Mouse (Mus musculus): ENCODE measurements around the gene Pvrig. TPM values are rescaled to one million over a fixed set of nuclear protein-coding genes. Genes with fewer than 3 reads are reported as not detected.

The Pvrig gene
- polyA plus RNA-seq, 1 experiment: not detected

Other genes starting within 250 kb of the Pvrig start
- gene Zscan21, start 225.1 kb upstream of the Pvrig start, polyA plus RNA-seq (2011; ENCODE audit: insufficient read depth, insufficient read length, low read depth, missing spikeins): 27.3 and 29.2 TPM in 2 replicates
- 10.0 and 12.4 TPM in 2 replicates for gene Zfp113, start 186.2 kb upstream of the Pvrig start, polyA plus RNA-seq (2011; ENCODE audit: insufficient read depth, insufficient read length, low read depth, missing spikeins)
- gene Cops6, start 180.9 kb upstream of the Pvrig start, polyA plus RNA-seq (2011; ENCODE audit: insufficient read depth, insufficient read length, low read depth, missing spikeins): 121 and 122 TPM in 2 replicates
- 11.4 and 14.7 TPM in 2 replicates for gene Ap4m1, start 170.0 kb upstream of the Pvrig start, polyA plus RNA-seq (2011; ENCODE audit: insufficient read depth, insufficient read length, low read depth, missing spikeins)
- 298 and 304 TPM in 2 replicates for gene Mcm7, start 169.5 kb upstream of the Pvrig start, polyA plus RNA-seq (2011; ENCODE audit: insufficient read depth, insufficient read length, low read depth, missing spikeins)
- 51.6 and 55.4 TPM in 2 replicates for gene Taf6, start 154.5 kb upstream of the Pvrig start, polyA plus RNA-seq (2011; ENCODE audit: insufficient read depth, insufficient read length, low read depth, missing spikeins)
- 22.7 and 24.3 TPM in 2 replicates for gene Cnpy4, start 154.5 kb upstream of the Pvrig start, polyA plus RNA-seq (2011; ENCODE audit: insufficient read depth, insufficient read length, low read depth, missing spikeins)
- gene Mblac1, start 147.6 kb upstream of the Pvrig start, polyA plus RNA-seq (2011; ENCODE audit: insufficient read depth, insufficient read length, low read depth, missing spikeins): 0.68 and 1.4 TPM in 2 replicates
- gene Nxpe5, start 116.1 kb upstream of the Pvrig start, polyA plus RNA-seq (2011; ENCODE audit: insufficient read depth, insufficient read length, low read depth, missing spikeins): not detected in 2 replicates
- gene Lamtor4, start 86.5 kb upstream of the Pvrig start, polyA plus RNA-seq (2011; ENCODE audit: insufficient read depth, insufficient read length, low read depth, missing spikeins): 21.1 and 24.3 TPM in 2 replicates
- gene BC037034, start 77.9 kb upstream of the Pvrig start, polyA plus RNA-seq (2011; ENCODE audit: insufficient read depth, insufficient read length, low read depth, missing spikeins): 14.7 and 16.6 TPM in 2 replicates
- gene Gal3st4, start 69.1 kb upstream of the Pvrig start, polyA plus RNA-seq (2011; ENCODE audit: insufficient read depth, insufficient read length, low read depth, missing spikeins): 0.30 and 0.84 TPM in 2 replicates
- gene Gm43720, start 62.0 kb upstream of the Pvrig start, polyA plus RNA-seq (2011; ENCODE audit: insufficient read depth, insufficient read length, low read depth, missing spikeins): not detected in 2 replicates
- gene Gpc2, start 62.0 kb upstream of the Pvrig start, polyA plus RNA-seq (2011; ENCODE audit: insufficient read depth, insufficient read length, low read depth, missing spikeins): 14.6 and 15.4 TPM in 2 replicates
- 16.5 and 24.6 TPM in 2 replicates for gene Stag3, start 61.7 kb upstream of the Pvrig start, polyA plus RNA-seq (2011; ENCODE audit: insufficient read depth, insufficient read length, low read depth, missing spikeins)
- 20.3 and 21.7 TPM in 2 replicates for gene Zfp157, start 99.5 kb downstream of the Pvrig start, polyA plus RNA-seq (2011; ENCODE audit: insufficient read depth, insufficient read length, low read depth, missing spikeins)
- not detected in 2 replicates for gene 1700123K08Rik, start 222.8 kb downstream of the Pvrig start, polyA plus RNA-seq (2011; ENCODE audit: insufficient read depth, insufficient read length, low read depth, missing spikeins)

Data from ES-Bruce4 (cell line).